Mouse (Mus musculus): ENCODE measurements at regions not wholly inside any gene's neighbourhood (a gene's known extent, or its start where the extent isn't known, plus 50 kb on each side); places are given as distances from the start of the nearest gene placed in this dataset.

GRCm38 (mm10) chr2:75356691-75357375, 302.2 kb upstream of the Hnrnpa3 start:
- H3K27ac ChIP-seq (ENCODE audit: insufficient read depth, low read length), result no peak overlapping the region
- H3K4me1 ChIP-seq (ENCODE audit: control insufficient read depth, insufficient read depth, low read length), result no peaks in the 10 kb centered on the region
- TF ChIP-seq POLR2A (IDR thresholded peaks at IDR 0.05; ENCODE audit: extremely low read depth, insufficient read depth, low read length) (no peak), CTCF (IDR thresholded peaks at IDR 0.05; ENCODE audit: extremely low read depth, insufficient read depth, low read length) (no peak)
- no peak overlapping the region for H3K4me3 ChIP-seq (ENCODE audit: insufficient read depth, low read length)

GRCm38 (mm10) chr2:75357516-75357915, 301.5 kb upstream of the Hnrnpa3 start:
- TF ChIP-seq CTCF (IDR thresholded peaks at IDR 0.05; ENCODE audit: extremely low read depth, insufficient read depth, low read length) (no peak), POLR2A (IDR thresholded peaks at IDR 0.05; ENCODE audit: extremely low read depth, insufficient read depth, low read length) (no peak)
- Histone ChIP-seq H3K27ac (ENCODE audit: insufficient read depth, low read length) (no peak overlapping the region), H3K4me3 (ENCODE audit: insufficient read depth, low read length) (no peak overlapping the region), H3K4me1 (ENCODE audit: control insufficient read depth, insufficient read depth, low read length) (no peaks in the 10 kb centered on the region)

GRCm38 (mm10) chr2:75360936-75361335, 298.1 kb upstream of the Hnrnpa3 start:
- no peak overlapping the region for H3K4me3 ChIP-seq (ENCODE audit: insufficient read depth, low read length)
- TF ChIP-seq CTCF (IDR thresholded peaks at IDR 0.05; ENCODE audit: extremely low read depth, insufficient read depth, low read length) (no peak), POLR2A (IDR thresholded peaks at IDR 0.05; ENCODE audit: extremely low read depth, insufficient read depth, low read length) (no peak)
- no peaks in the 10 kb centered on the region for H3K4me1 ChIP-seq (ENCODE audit: control insufficient read depth, insufficient read depth, low read length)
- no peak overlapping the region for H3K27ac ChIP-seq (ENCODE audit: insufficient read depth, low read length)

DNA sequence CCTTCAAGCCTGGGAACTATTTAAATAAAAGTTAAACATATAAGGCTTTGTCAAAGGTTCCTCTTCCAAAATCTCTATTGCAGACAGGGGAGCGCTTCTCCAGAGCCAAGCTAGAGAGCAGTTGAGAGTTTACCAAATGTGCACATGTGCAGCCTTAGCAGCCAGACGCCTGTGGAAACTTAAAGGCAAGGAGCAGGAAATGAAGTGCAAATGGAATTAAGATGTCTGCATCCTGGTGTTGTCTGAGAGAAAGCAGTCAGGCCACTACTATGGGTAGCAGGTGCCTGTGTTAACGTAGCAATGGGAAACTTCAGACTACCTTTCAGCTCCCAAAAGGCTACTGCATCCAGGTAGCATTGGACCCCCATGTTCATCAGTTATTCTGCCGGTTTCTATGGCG, 282.4 kb upstream of the Hnrnpa3 start:
- TF ChIP-seq POLR2A (IDR thresholded peaks at IDR 0.05; ENCODE audit: extremely low read depth, insufficient read depth, low read length) (no peak), CTCF (IDR thresholded peaks at IDR 0.05; ENCODE audit: extremely low read depth, insufficient read depth, low read length) (no peak)
- no peak overlapping the region for H3K27ac ChIP-seq (ENCODE audit: insufficient read depth, low read length)
- H3K4me1 ChIP-seq (ENCODE audit: control insufficient read depth, insufficient read depth, low read length), result no peaks in the 10 kb centered on the region
- no peak overlapping the region for H3K4me3 ChIP-seq (ENCODE audit: insufficient read depth, low read length)

DNA sequence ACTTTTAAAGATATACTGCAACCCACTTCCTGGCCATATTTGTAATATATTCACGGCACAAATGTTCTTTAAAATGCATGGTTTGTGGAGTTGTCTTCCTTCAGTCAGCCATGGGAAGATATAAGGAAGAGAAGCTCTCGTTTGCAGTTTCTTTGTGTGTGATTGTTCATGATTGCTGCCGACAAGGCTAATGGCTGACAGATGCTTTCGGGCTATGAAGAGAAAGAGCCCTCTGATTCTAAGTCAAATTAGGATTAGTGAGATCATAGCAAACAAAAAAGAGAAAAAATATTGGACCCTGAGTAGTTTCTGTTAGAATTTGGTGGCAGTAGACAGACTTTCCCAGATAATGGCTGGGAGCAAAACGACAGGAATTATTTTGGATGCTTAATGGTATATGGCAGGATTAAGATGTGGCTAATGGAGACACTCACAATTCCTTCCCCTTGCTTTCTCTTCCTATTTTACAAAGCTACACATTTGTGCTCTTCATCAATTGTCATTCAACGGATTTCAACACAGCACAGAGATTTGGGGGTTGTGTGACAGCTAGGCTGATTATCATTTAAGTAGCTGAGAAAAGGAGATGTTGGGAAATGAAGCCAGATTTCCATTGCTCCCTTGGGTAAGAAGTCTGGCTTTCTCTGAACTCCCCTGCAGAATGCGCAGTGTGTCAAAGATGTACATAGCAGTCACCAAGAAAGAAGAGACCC, 273.4 kb upstream of the Hnrnpa3 start:
- H3K27ac ChIP-seq (ENCODE audit: insufficient read depth, low read length), result no peak overlapping the region
- no peaks in the 10 kb centered on the region for H3K4me1 ChIP-seq (ENCODE audit: control insufficient read depth, insufficient read depth, low read length)
- no peak overlapping the region for H3K4me3 ChIP-seq (ENCODE audit: insufficient read depth, low read length)
- TF ChIP-seq CTCF (IDR thresholded peaks at IDR 0.05; ENCODE audit: extremely low read depth, insufficient read depth, low read length) (no peak), POLR2A (IDR thresholded peaks at IDR 0.05; ENCODE audit: extremely low read depth, insufficient read depth, low read length) (no peak)

DNA sequence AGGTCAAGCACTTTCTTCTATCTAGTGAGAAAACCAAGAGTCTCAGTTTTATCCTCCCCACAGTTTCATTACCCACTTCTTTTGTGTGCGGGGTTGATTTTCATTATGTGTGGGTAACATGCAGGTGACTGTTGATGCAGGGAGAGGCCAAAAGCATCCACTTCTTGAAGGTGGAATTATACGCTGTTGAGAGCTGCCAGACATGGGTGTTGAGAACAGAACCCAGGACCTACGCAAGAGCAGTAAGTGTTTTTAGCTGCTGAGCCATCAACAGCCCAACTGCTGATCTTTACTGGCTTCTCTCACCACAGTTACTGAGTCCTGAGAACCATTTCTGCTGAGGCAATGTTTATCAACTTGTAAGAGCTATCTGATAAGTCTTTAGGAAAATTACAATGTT, 272.4 kb upstream of the Hnrnpa3 start:
- no peak overlapping the region for H3K4me3 ChIP-seq (ENCODE audit: insufficient read depth, low read length)
- no peak overlapping the region for H3K27ac ChIP-seq (ENCODE audit: insufficient read depth, low read length)
- TF ChIP-seq CTCF (IDR thresholded peaks at IDR 0.05; ENCODE audit: extremely low read depth, insufficient read depth, low read length) (no peak), POLR2A (IDR thresholded peaks at IDR 0.05; ENCODE audit: extremely low read depth, insufficient read depth, low read length) (no peak)
- no peaks in the 10 kb centered on the region for H3K4me1 ChIP-seq (ENCODE audit: control insufficient read depth, insufficient read depth, low read length)

DNA sequence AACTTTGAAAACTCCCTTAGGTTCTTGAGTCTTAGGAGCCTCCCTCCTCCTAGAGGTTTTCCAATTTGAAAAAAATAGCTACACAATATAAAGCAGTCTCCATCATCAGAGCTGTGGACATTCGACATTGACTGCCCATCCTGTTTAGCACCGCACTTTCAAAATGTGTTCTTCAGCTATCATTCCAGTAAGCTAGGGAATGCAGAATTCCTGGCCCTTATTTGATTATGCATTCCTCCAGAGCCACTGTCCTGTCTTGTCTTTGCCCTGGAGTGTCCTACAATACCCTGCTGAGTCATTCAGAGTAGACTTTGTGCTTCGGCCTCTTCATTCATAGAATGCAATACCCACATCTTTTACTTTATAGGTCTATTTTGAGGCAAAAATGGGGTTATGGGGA, 267.0 kb upstream of the Hnrnpa3 start:
- H3K4me3 ChIP-seq (ENCODE audit: insufficient read depth, low read length), result no peak overlapping the region
- H3K27ac ChIP-seq (ENCODE audit: insufficient read depth, low read length), result no peak overlapping the region
- TF ChIP-seq CTCF (IDR thresholded peaks at IDR 0.05; ENCODE audit: extremely low read depth, insufficient read depth, low read length), result no peak
- TF ChIP-seq POLR2A (IDR thresholded peaks at IDR 0.05; ENCODE audit: extremely low read depth, insufficient read depth, low read length), result no peak
- no peaks in the 10 kb centered on the region for H3K4me1 ChIP-seq (ENCODE audit: control insufficient read depth, insufficient read depth, low read length)

DNA sequence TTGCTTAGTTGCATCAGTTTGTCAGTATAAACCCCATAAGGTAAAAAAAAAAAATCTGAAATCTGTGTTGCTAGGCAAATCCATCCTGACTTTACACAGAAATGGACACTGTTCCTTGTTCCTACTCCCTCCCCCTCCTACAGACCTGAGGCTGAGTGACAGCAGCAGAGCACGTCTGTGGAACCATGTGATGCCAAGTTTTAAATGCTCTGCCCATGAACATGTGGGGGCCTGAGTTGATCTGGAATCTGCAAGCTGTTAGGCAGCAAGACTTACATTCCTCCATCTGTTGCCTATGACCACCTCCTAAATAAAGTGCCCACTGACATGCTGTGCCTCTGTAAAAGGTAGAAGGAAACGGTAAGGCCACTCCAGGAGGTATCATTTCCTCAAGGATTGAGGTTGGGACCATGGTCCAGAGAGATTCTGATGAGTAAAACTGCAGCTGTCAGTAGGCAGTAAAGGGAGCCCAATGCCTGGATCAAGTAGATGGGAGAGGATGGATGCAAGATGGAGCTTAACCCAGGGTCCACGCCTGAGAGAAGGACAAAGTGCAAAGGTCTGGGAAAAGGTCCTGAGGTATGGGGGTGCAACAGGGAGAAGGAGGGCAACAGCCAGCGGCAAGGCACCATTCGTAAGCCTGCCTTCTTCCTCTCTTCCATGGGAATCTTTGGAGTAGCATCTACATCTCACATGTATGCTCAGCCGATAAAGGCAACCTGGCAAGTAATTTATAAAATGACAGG, 264.0 kb upstream of the Hnrnpa3 start:
- no peak for TF ChIP-seq POLR2A (IDR thresholded peaks at IDR 0.05; ENCODE audit: extremely low read depth, insufficient read depth, low read length)
- TF ChIP-seq CTCF (IDR thresholded peaks at IDR 0.05; ENCODE audit: extremely low read depth, insufficient read depth, low read length), result no peak
- H3K4me1 ChIP-seq (ENCODE audit: control insufficient read depth, insufficient read depth, low read length), result no peaks in the 10 kb centered on the region
- H3K27ac ChIP-seq (ENCODE audit: insufficient read depth, low read length), result no peak overlapping the region
- no peak overlapping the region for H3K4me3 ChIP-seq (ENCODE audit: insufficient read depth, low read length)

DNA sequence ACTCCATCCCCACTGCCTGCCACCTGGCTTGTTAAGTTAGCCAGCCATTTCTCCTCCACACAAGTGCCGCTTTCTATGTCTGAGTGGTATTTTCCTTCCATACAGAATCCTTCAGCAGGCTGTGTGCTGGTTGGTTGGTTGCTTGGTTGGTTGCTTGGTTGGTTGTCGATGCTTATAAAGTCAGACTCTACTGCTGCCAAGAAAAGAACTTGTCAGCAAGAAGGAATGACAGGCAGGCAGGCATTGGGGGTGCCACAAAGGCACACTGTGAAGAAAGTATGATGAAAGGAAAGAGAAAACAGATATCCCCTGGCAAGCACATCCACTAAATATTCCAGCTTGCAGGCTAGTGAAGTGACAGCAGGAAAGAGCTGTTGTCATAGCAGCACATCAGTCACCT, 263.0 kb upstream of the Hnrnpa3 start:
- H3K4me3 ChIP-seq (ENCODE audit: insufficient read depth, low read length), result no peak overlapping the region
- H3K27ac ChIP-seq (ENCODE audit: insufficient read depth, low read length), result no peak overlapping the region
- no peaks in the 10 kb centered on the region for H3K4me1 ChIP-seq (ENCODE audit: control insufficient read depth, insufficient read depth, low read length)
- no peak for TF ChIP-seq POLR2A (IDR thresholded peaks at IDR 0.05; ENCODE audit: extremely low read depth, insufficient read depth, low read length)
- TF ChIP-seq CTCF (IDR thresholded peaks at IDR 0.05; ENCODE audit: extremely low read depth, insufficient read depth, low read length), result no peak
